Mouse (Mus musculus) kidney, adult 2 months (tissue): ENCODE results near the gene Mdga2. TPM values are rescaled to one million over a fixed set of nuclear protein-coding genes. Genes with fewer than 3 reads are reported as not detected.

ENCODE experiments used
- DNase-seq: peaks from one replicate; pipeline ENCODE4 v3.0.0; 2021
- H3K27ac ChIP-seq: fragments of 200-500 bp; 2 replicates; pipeline ENCODE4 v1.5.1; 2012; ENCODE audit warnings: low read depth, low read length, control low read depth, inconsistent platforms; ENCODE audit not compliant: insufficient read depth
- H3K27me3 ChIP-seq: fragments of 200-500 bp; replicated peaks from 2 replicates; pipeline ENCODE4 v1.6.1; 2012; ENCODE audit warnings: mild to moderate bottlenecking, moderate library complexity, low read length, inconsistent platforms; ENCODE audit not compliant: control insufficient read depth, insufficient read depth
- H3K36me3 ChIP-seq: fragments of 200-500 bp; 2 replicates; pipeline ENCODE4 v1.6.1; 2012; ENCODE audit warnings: mild to moderate bottlenecking, moderate library complexity, low read length, inconsistent platforms; ENCODE audit not compliant: control insufficient read depth, insufficient read depth
- H3K4me1 ChIP-seq: fragments of 200-500 bp; 2 replicates; pipeline ENCODE4 v1.6.1; 2011; ENCODE audit warnings: low read length; ENCODE audit not compliant: control insufficient read depth, insufficient read depth
- H3K4me3 ChIP-seq: fragments of 200-500 bp; 2 replicates; pipeline ENCODE4 v1.5.1; 2011; ENCODE audit warnings: mild to moderate bottlenecking, low read depth, low read length, control low read depth; ENCODE audit not compliant: insufficient read depth
- CTCF ChIP-seq: fragments of 200-500 bp; conservative IDR thresholded peaks from 2 replicates; pipeline ENCODE4 v1.5.1; 2011; ENCODE audit warnings: low read depth, mild to moderate bottlenecking, control low read depth, low read length, moderate library complexity, mixed read lengths; ENCODE audit not compliant: insufficient read depth, insufficient read length
- POLR2A ChIP-seq: fragments of 200-500 bp; IDR thresholded peaks from one replicate; pipeline ENCODE4 v1.6.1; 2011; ENCODE audit warnings: low read depth, low read length, control low read depth
- WGBS: fragments of 180-500 bp; shearing (Covaris S2); methylation state at CpG from one replicate; pipeline ENCODE4 v1.1.7; 2018; 5-methylcytosine and 5-hydroxymethylcytosine counted together
- polyA plus RNA-seq: library from polyadenylated mRNA; depleted of rRNA; stranded (reverse); fragments of >200 nt; gene quantifications from 2 replicates; pipeline ENCODE4 v1.2.3, GENCODE M21; 2012

Gene Mdga2
- polyA plus RNA-seq, 1 experiment: 0.17 TPM

GRCm38 (mm10) chr12:66702781-66703180 is 519.6 kb downstream of the Mdga2 start:
- Histone ChIP-seq H3K36me3 (no peaks in the 10 kb centered on the region), H3K4me1 (no peaks in the 10 kb centered on the region), H3K27ac (no peak overlapping the region), H3K4me3 (no peak overlapping the region), H3K27me3 (no peaks in the 10 kb centered on the region)
- no peak for DNase-seq
- 83% methylated on average over 3 of the region's 3 CpGs for WGBS
- no peak for TF ChIP-seq POLR2A
- TF ChIP-seq CTCF: no peak

DNA sequence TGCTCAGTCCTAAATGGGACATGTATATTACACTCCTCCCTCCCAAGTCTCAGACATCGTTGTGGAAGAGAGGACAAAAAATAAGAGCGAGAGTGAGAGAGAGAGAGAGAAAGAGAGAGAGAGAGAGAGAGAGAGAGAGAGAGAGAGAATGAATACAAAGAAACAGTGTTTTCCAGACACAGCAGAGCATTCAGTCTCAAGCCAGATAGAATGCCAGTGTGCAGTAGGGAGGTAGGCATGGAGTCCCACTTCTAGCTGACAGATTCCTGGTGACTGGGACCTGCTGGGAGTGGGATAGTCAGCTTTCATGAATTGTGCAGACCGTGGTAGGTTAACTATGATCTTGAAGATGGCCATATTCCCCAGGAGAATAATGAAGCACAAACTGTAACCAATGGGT is 542.8 kb downstream of the Mdga2 start:
- no peak for DNase-seq
- H3K27ac ChIP-seq: no peak overlapping the region
- no peaks in the 10 kb centered on the region for H3K36me3 ChIP-seq
- no peaks in the 10 kb centered on the region for H3K27me3 ChIP-seq
- 80% methylated on average over 3 of the region's 3 CpGs for WGBS
- no peaks in the 10 kb centered on the region for H3K4me1 ChIP-seq
- H3K4me3 ChIP-seq: no peak overlapping the region
- TF ChIP-seq CTCF (no peak), POLR2A (no peak)

- no peak for TF ChIP-seq POLR2A
- no peak for TF ChIP-seq CTCF
- no peaks in the 10 kb centered on the region for H3K27me3 ChIP-seq
- no peak for DNase-seq
- H3K27ac ChIP-seq: no peak overlapping the region
- no peaks in the 10 kb centered on the region for H3K36me3 ChIP-seq
- no peaks in the 10 kb centered on the region for H3K4me1 ChIP-seq
- no peak overlapping the region for H3K4me3 ChIP-seq
- 49% methylated on average over 12 of the region's 12 CpGs for WGBS
Observed at GRCm38 (mm10) chr12:66648605-66649552, 573.5 kb downstream of the Mdga2 start.

DNA sequence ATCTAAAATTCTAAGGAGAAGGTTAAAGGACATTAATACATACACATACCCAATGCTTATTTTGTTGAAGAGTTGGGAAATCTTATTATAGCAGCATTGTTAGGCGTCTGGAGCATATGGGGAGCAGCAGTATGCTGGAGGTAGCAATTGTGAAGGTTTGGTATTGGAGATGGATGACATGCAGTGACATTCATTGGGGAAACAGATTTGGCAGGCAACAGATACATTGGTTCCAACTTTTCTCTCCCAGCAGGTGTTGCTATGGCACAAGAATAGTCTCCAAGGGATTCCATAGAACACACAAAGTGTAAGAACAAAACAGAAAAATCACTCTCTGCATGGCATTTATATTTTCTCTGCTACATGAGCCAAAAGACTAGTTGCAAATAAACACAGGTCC is 581.9 kb downstream of the Mdga2 start:
- no peaks in the 10 kb centered on the region for H3K36me3 ChIP-seq
- TF ChIP-seq CTCF (no peak), POLR2A (no peak)
- no peak for DNase-seq
- H3K27ac ChIP-seq: no peak overlapping the region
- WGBS: 71% methylated on average over 1 of the region's 1 CpGs
- no peaks in the 10 kb centered on the region for H3K4me1 ChIP-seq
- H3K4me3 ChIP-seq: no peak overlapping the region
- H3K27me3 ChIP-seq: no peaks in the 10 kb centered on the region

GRCm38 (mm10) chr12:66619944-66620343 is 602.4 kb downstream of the Mdga2 start:
- no peaks in the 10 kb centered on the region for H3K27me3 ChIP-seq
- TF ChIP-seq CTCF (no peak), POLR2A (no peak)
- no peak overlapping the region for H3K27ac ChIP-seq
- H3K4me3 ChIP-seq: no peak overlapping the region
- no peak for DNase-seq
- no peaks in the 10 kb centered on the region for H3K4me1 ChIP-seq
- no peaks in the 10 kb centered on the region for H3K36me3 ChIP-seq
- 65% methylated on average over 3 of the region's 3 CpGs for WGBS

GRCm38 (mm10) chr12:66591617-66592230 is 630.6 kb downstream of the Mdga2 start:
- no peak for TF ChIP-seq POLR2A
- TF ChIP-seq CTCF: no peak

DNA sequence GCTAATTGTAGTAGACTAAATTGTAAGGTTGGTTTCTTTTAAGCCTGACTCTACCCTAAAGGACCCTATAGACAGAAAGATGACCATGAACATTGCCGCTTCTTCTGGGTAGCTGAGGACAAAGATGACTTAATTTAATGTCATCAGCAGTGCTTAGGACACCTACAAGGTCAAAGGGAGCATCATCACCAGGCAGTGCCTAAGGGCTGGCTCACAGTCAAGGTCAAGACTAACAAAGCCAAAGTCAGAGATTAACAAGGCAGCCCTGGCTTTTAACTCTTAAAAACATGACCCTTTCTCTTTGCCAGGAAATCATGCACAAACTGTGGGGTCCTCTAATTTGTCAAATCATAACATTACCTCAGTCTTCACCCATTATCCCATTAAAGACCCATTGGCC is 657.0 kb downstream of the Mdga2 start:
- WGBS: 88% methylated on average over 1 of the region's 1 CpGs
- TF ChIP-seq CTCF (no peak), POLR2A (no peak)
- DNase-seq: no peak
- Histone ChIP-seq H3K4me1 (no peaks in the 10 kb centered on the region), H3K4me3 (no peak overlapping the region), H3K27ac (no peak overlapping the region), H3K36me3 (no peaks in the 10 kb centered on the region), H3K27me3 (no peaks in the 10 kb centered on the region)

More at GRCm38 (mm10) chr12:66591617-66592230, 630.6 kb downstream of the Mdga2 start:
- no peak overlapping the region for H3K4me3 ChIP-seq
- WGBS: 41% methylated on average over 1 of the region's 1 CpGs
- H3K36me3 ChIP-seq: no peaks in the 10 kb centered on the region
- no peak for DNase-seq
- H3K27me3 ChIP-seq: no peaks in the 10 kb centered on the region
- no peaks in the 10 kb centered on the region for H3K4me1 ChIP-seq
- no peak overlapping the region for H3K27ac ChIP-seq

GRCm38 (mm10) chr12:66556846-66557245 is 665.5 kb downstream of the Mdga2 start:
- H3K4me1 ChIP-seq: no peaks in the 10 kb centered on the region
- TF ChIP-seq POLR2A (no peak), CTCF (no peak)

More at GRCm38 (mm10) chr12:66556846-66557245, 665.5 kb downstream of the Mdga2 start:
- no peak for DNase-seq
- no peaks in the 10 kb centered on the region for H3K27me3 ChIP-seq
- no peaks in the 10 kb centered on the region for H3K36me3 ChIP-seq
- H3K4me3 ChIP-seq: no peak overlapping the region
- 63% methylated on average over 3 of the region's 3 CpGs for WGBS
- H3K27ac ChIP-seq: no peak overlapping the region
